Mouse (Mus musculus) intestine, embryonic 14.5 days (tissue): ENCODE data around the gene Kctd20. TPM values are rescaled to one million over a fixed set of nuclear protein-coding genes. Genes with fewer than 3 reads are reported as not detected.

ENCODE experiments used
- ATAC-seq: fragments of 200-750 bp; cut with Nextera tagmentation; replicated peaks from 2 replicates; pipeline ENCODE4 v1.8.0; 2017; ENCODE audit warnings: low read depth, moderate number of reproducible peaks, moderate TSS enrichment, moderate library complexity; ENCODE audit not compliant: low FRiP score, low TSS enrichment
- DNase-seq: peaks from one replicate; pipeline ENCODE4 v3.0.0-alpha.2; 2018; ENCODE audit warnings: low spot score
- H3K27ac ChIP-seq: fragments of 300-500 bp; sonication (generic); 2 replicates; pipeline ENCODE4 v1.5.1; 2014; ENCODE audit warnings: low read depth, mild to moderate bottlenecking, control low read depth
- H3K27me3 ChIP-seq: fragments of 300-500 bp; sonication (generic); replicated peaks from 2 replicates; pipeline ENCODE4 v1.6.1; 2014; ENCODE audit warnings: low read length, control low read depth; ENCODE audit not compliant: control insufficient read depth, insufficient read depth
- H3K36me3 ChIP-seq: fragments of 300-500 bp; sonication (generic); 2 replicates; pipeline ENCODE4 v1.6.1; 2014; ENCODE audit warnings: low read length, control low read depth; ENCODE audit not compliant: control insufficient read depth, insufficient read depth
- H3K4me1 ChIP-seq: fragments of 300-500 bp; sonication (generic); replicated peaks from 2 replicates; pipeline ENCODE4 v1.6.1; 2014; ENCODE audit warnings: low read length, control low read depth, mixed read lengths; ENCODE audit not compliant: control insufficient read depth, insufficient read depth
- H3K4me2 ChIP-seq: fragments of 300-500 bp; sonication (generic); 2 replicates; pipeline ENCODE4 v1.6.1; 2014; ENCODE audit warnings: low read length
- H3K4me3 ChIP-seq: fragments of 300-500 bp; sonication (generic); 2 replicates; pipeline ENCODE4 v1.5.1; 2014; ENCODE audit warnings: low read depth, low read length, control low read depth, mixed read lengths
- H3K9ac ChIP-seq: fragments of 300-500 bp; sonication (generic); 2 replicates; pipeline ENCODE4 v1.6.1; 2014; ENCODE audit warnings: mild to moderate bottlenecking, low read length
- H3K9me3 ChIP-seq: fragments of 300-500 bp; sonication (generic); 2 replicates; pipeline ENCODE4 v1.6.1; 2016; ENCODE audit warnings: low read length, control low read depth; ENCODE audit not compliant: control insufficient read depth
- whole genome bisulfite sequencing: fragments of 180-500 bp; shearing (Covaris S2); extraction: QIAGEN DNeasy Blood & Tissue Kit; methylation state at CpG from one replicate; pipeline ENCODE4 v1.1.7; 2014; 5-methylcytosine and 5-hydroxymethylcytosine counted together
- polyA plus RNA-seq: library from polyadenylated mRNA; unstranded; fragments of >200 nt; fragmentation: Nextera tagmentation; extraction: Ambion mirVana; gene quantifications from 2 replicates; pipeline ENCODE4 v1.2.1, GENCODE M21; 2014

The Kctd20 gene
- polyA plus RNA-seq, 1 experiment from 2014 or later, result 72.6 TPM

- ATAC-seq, result no peak
- Histone ChIP-seq H3K4me2 (no peak overlapping the region), H3K9ac (no peak overlapping the region), H3K27ac (no peak overlapping the region), H3K4me1 (peaks cover 5% of the 10 kb centered on the region), H3K4me3 (no peak overlapping the region), H3K9me3 (no peaks in the 10 kb centered on the region), H3K27me3 (no peaks in the 10 kb centered on the region), H3K36me3 (peaks cover 53% of the 10 kb centered on the region)
- 93% methylated on average over 6 of the region's 6 CpGs for WGBS
- no peak for DNase-seq
Observed at GRCm38 (mm10) chr17:29000465-29000864, 48.7 kb downstream of the Kctd20 start.

- no peak overlapping the region for H3K4me3 ChIP-seq
Observed at GRCm38 (mm10) chr17:29003740-29004139, 52.0 kb downstream of the Kctd20 start.

GRCm38 (mm10) chr17:29005002-29005401 lies 53.3 kb downstream of the Kctd20 start:
- 90% methylated on average over 3 of the region's 3 CpGs for WGBS
- no peak overlapping the region for H3K4me3 ChIP-seq
- H3K27ac ChIP-seq, result no peak overlapping the region
- no peaks in the 10 kb centered on the region for H3K27me3 ChIP-seq
- H3K4me1 ChIP-seq, result peaks cover 10% of the 10 kb centered on the region
- no peak for DNase-seq
- peaks cover 12% of the 10 kb centered on the region for H3K36me3 ChIP-seq
- ATAC-seq, result no peak
- no peak overlapping the region for H3K9ac ChIP-seq
- no peak overlapping the region for H3K4me2 ChIP-seq
- no peaks in the 10 kb centered on the region for H3K9me3 ChIP-seq

More at GRCm38 (mm10) chr17:29003740-29004139, 52.0 kb downstream of the Kctd20 start:
- DNase-seq, result no peak
- Histone ChIP-seq H3K36me3 (peaks cover 24% of the 10 kb centered on the region), H3K4me1 (peaks cover 10% of the 10 kb centered on the region), H3K27ac (no peak overlapping the region), H3K9me3 (no peaks in the 10 kb centered on the region), H3K27me3 (no peaks in the 10 kb centered on the region), H3K4me2 (no peak overlapping the region), H3K9ac (no peak overlapping the region)
- WGBS, result 73% methylated on average over 1 of the region's 1 CpGs
- ATAC-seq, result no peak

GRCm38 (mm10) chr17:29006812-29007211 lies 55.1 kb downstream of the Kctd20 start:
- Histone ChIP-seq H3K9me3 (no peaks in the 10 kb centered on the region), H3K4me3 (peak overlapping the region; percentile 98), H3K27ac (peak overlapping the region; percentile 87), H3K27me3 (no peaks in the 10 kb centered on the region), H3K4me1 (peaks cover 10% of the 10 kb centered on the region), H3K36me3 (no peaks in the 10 kb centered on the region), H3K9ac (peak overlapping the region; percentile 94), H3K4me2 (peak overlapping the region; percentile 81)
- WGBS, result 8% methylated on average over 7 of the region's 7 CpGs
- DNase-seq (no peak), ATAC-seq (no peak)

- peak overlapping the region; percentile 87 for H3K27ac ChIP-seq
- peak overlapping the region; percentile 81 for H3K4me2 ChIP-seq
- H3K9me3 ChIP-seq, result no peaks in the 10 kb centered on the region
- peak overlapping the region; percentile 98 for H3K4me3 ChIP-seq
- peaks cover 10% of the 10 kb centered on the region for H3K4me1 ChIP-seq
- DNase-seq, result no peak
- H3K9ac ChIP-seq, result peak overlapping the region; percentile 94
- H3K27me3 ChIP-seq, result no peaks in the 10 kb centered on the region
- under 1% methylated on average over 19 of the region's 19 CpGs for WGBS
- H3K36me3 ChIP-seq, result no peaks in the 10 kb centered on the region
- no peak for ATAC-seq
Observed at GRCm38 (mm10) chr17:29007243-29007640, 55.5 kb downstream of the Kctd20 start.

GRCm38 (mm10) chr17:29007641-29008325 lies 56.0 kb downstream of the Kctd20 start, which contains the start of gene Stk38:
Stk38 (minus strand) TSS chr17:29007995.
- WGBS, result under 1% methylated on average over 64 of the region's 65 CpGs

GRCm38 (mm10) chr17:29008326-29008650 lies 56.5 kb downstream of the Kctd20 start:
- no peaks in the 10 kb centered on the region for H3K9me3 ChIP-seq
- H3K4me2 ChIP-seq, result peak overlapping the region; percentile 81
- 19% methylated on average over 8 of the region's 8 CpGs for WGBS
- peaks cover 10% of the 10 kb centered on the region for H3K4me1 ChIP-seq
- H3K36me3 ChIP-seq, result no peaks in the 10 kb centered on the region
- no peaks in the 10 kb centered on the region for H3K27me3 ChIP-seq
- DNase-seq, result no peak
- no peak for ATAC-seq
- peak overlapping the region; percentile 87 for H3K27ac ChIP-seq
- H3K9ac ChIP-seq, result peak overlapping the region; percentile 94
- H3K4me3 ChIP-seq, result peak overlapping the region; percentile 98

More at GRCm38 (mm10) chr17:29007641-29008325, 56.0 kb downstream of the Kctd20 start, which contains the start of gene Stk38:
- Histone ChIP-seq H3K4me2 (peak within 1 kb of the TSS; percentile 81), H3K4me1 (peaks cover 10% of the 10 kb centered on the region), H3K36me3 (no peaks in the 10 kb centered on the region), H3K27me3 (no peaks in the 10 kb centered on the region), H3K9me3 (no peaks in the 10 kb centered on the region), H3K4me3 (peak within 1 kb of the TSS; percentile 98), H3K9ac (peak within 1 kb of the TSS; percentile 94), H3K27ac (peak within 1 kb of the TSS; percentile 87)
- DNase-seq (peak; percentile 98), ATAC-seq (peak; percentile 91)

- Histone ChIP-seq H3K9me3 (no peaks in the 10 kb centered on the region), H3K4me2 (no peak overlapping the region), H3K4me1 (peaks cover 10% of the 10 kb centered on the region), H3K27ac (no peak overlapping the region), H3K27me3 (no peaks in the 10 kb centered on the region), H3K4me3 (no peak overlapping the region), H3K9ac (no peak overlapping the region), H3K36me3 (no peaks in the 10 kb centered on the region)
- ATAC-seq (no peak), DNase-seq (no peak)
- WGBS, result 86% methylated on average over 4 of the region's 4 CpGs
Observed at GRCm38 (mm10) chr17:29009181-29009580, 57.4 kb downstream of the Kctd20 start.

- H3K9ac ChIP-seq, result no peak overlapping the region
- H3K27me3 ChIP-seq, result no peaks in the 10 kb centered on the region
- 0 out of 2 replicates have a peak, but pooled peaks cover under 1% of the 10 kb centered on the region for H3K4me1 ChIP-seq
- H3K36me3 ChIP-seq, result no peaks in the 10 kb centered on the region
- H3K4me2 ChIP-seq, result no peak overlapping the region
- H3K27ac ChIP-seq, result no peak overlapping the region
- no peak overlapping the region for H3K4me3 ChIP-seq
- DNase-seq (no peak), ATAC-seq (no peak)
- no peaks in the 10 kb centered on the region for H3K9me3 ChIP-seq
Observed at GRCm38 (mm10) chr17:29014235-29014634, 62.5 kb downstream of the Kctd20 start.
